12 mouse cellular contexts compared by ENCODE assay signal in the genomic region with DNA sequence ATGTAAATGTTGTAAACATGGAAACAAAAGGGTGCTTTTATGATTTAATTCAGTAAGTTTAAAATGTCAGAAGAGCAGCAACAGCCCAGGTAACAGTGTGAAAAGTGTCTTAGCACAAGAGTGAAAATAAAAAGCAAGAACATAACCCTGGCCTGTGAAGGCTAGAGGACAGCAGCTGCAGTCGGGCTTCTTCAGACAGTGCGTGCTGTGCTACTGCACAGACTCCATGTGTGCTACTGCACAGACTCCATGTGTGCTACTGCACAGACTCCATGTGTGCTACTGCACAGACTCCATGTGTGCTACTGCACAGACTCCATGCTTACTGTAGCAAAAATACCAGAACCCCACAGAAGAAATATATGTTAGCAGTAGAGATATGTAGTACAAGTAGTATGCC. TPM values are rescaled to one million over a fixed set of nuclear protein-coding genes. Genes with fewer than 3 reads are reported as not detected.
A peak's percentile ranks its signal among the peaks of the same experiment; 100 is the strongest.
DNase-seq lines count a peak whose midpoint lies in the region; ATAC-seq lines count a peak whose summit lies in the region.
"Had no signal": no experiment of that assay in that cellular context is flagged by ENCODE, and none has a peak within 500 bp of the region (broad histone marks: within the 10 kb centered on the region; RNA-seq: fewer than 3 reads in every experiment).

No protein-coding gene starts in this region.

- ATAC-seq in frontal cortex, adult (ENCODE audit: low TSS enrichment): 0 out of 2 replicates have a peak, but pooled peaks have one; percentile 44
- peak; percentile 5 for ATAC-seq in activated CD4-positive, CD25-positive, alpha-beta regulatory T cell, adult 4 months
- peak; percentile 38; the same call in 1 of the 2 replicates for ATAC-seq in megakaryocyte-erythroid progenitor cell, adult 5-6 weeks (replicated peaks; ENCODE audit: low FRiP score, low TSS enrichment, poor library complexity, severe bottlenecking)
- ATAC-seq: forebrain, embryonic 16.5 days; intestine, embryonic 16.5 days had no signal

- no peak for DNase-seq in frontal cortex, postnatal 10 days (ENCODE audit: low spot score in 2 of 2)
- DNase-seq in CD4-positive, CD25-positive, alpha-beta regulatory T cell, adult 2 months (ENCODE audit: low read depth, low spot score): peak; percentile 23
- DNase-seq in kidney, postnatal 25 days: no peak
- DNase-seq: adrenal gland, postnatal 14 days; cerebellum, adult 8-10 months; heart, adult 2 months; heart, postnatal 14 days had no signal

RNA-seq across cellular contexts. Expression of gene Zfp654, which starts 14.7 kb away (rescaled TPM):
- polyA plus RNA-seq in activated CD4-positive, CD25-positive, alpha-beta regulatory T cell, adult 4 months (2017; shearing (Covaris generic)): 1 to 10 TPM; 8.9 to 9.8 TPM
- 15.7 and 20.7 TPM in 2 replicates for total RNA-seq in megakaryocyte-erythroid progenitor cell, adult 5-6 weeks (2014; fragmentation: Nextera tagmentation)
- 18.2 and 25.3 TPM in 2 replicates for total RNA-seq in megakaryocyte-erythroid progenitor cell, adult 5-6 weeks (2017)

RNA-seq across cellular contexts. Expression of gene Cggbp1, which starts 15.1 kb away (rescaled TPM):
- 10 to 100 TPM; 45.1 to 53.3 TPM for polyA plus RNA-seq in activated CD4-positive, CD25-positive, alpha-beta regulatory T cell, adult 4 months (2017; shearing (Covaris generic))
- total RNA-seq in megakaryocyte-erythroid progenitor cell, adult 5-6 weeks (2014; fragmentation: Nextera tagmentation): 43.1 and 49.6 TPM in 2 replicates
- total RNA-seq in megakaryocyte-erythroid progenitor cell, adult 5-6 weeks (2017): 56.0 and 66.2 TPM in 2 replicates
